Mouse (Mus musculus) adrenal gland, postnatal 4 days (tissue): ENCODE data around the gene Timp2. TPM values are rescaled to one million over a fixed set of nuclear protein-coding genes. Genes with fewer than 3 reads are reported as not detected.

Source experiments
- DNase-seq, 2 experiments: peaks; one replicate each; pipeline ENCODE4 v3.0.0; 2021 to 2022; ENCODE audit warnings: low spot score in 2 of 2, mixed read lengths in 2 of 2
- total RNA-seq, 2 experiments: library from RNA; stranded (reverse); gene quantifications; 2 replicates each; pipeline ENCODE4 v1.2.3; 2021

Timp2 gene
- total RNA-seq, 2 experiments from 2014 or later = 107 to 108 TPM

- DNase-seq = no peak
Observed at GRCm38 (mm10) chr11:118371876-118372275, 16.3 kb upstream of the Timp2 start.

DNA sequence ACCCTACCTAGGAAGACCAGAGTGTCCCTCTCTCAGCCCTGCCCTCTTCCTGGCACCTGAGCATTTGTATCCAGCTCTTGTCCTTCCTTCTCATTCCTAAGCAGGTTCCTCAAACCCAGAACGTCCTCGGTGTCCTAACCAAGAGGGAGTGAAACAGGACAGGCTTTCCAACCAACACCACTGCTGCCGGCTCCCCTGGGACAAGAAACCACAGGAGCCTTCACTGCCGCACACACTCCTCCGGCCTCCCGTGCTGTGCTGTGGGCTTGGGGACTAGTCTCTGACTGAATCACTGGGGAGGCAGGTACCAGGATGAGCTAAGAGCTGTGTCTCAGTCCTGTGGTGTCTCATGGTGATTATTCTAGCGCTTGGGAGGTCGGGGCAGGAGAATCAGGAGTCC is 14.1 kb upstream of the Timp2 start:
- DNase-seq = no peak

DNA sequence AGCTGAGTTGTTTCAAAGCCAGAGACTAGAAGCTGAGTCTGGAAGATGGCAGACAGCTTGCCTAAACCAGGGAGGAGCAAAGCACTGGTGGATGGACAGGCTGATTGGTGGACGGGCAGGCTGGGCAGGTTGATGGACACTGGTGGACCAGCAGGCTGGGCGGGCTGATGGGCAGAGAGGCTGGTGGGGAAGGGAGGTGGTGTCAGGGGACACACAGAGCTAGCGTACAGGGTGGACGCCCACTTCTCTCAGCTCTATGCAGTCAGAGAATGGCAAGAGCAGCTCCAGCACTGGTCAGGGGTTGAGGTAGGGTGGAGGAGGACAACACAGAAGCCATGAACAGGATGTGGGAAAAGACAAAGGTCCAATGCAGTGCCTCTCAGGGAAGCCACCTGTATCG is 13.7 kb upstream of the Timp2 start:
- DNase-seq = no peak

DNA sequence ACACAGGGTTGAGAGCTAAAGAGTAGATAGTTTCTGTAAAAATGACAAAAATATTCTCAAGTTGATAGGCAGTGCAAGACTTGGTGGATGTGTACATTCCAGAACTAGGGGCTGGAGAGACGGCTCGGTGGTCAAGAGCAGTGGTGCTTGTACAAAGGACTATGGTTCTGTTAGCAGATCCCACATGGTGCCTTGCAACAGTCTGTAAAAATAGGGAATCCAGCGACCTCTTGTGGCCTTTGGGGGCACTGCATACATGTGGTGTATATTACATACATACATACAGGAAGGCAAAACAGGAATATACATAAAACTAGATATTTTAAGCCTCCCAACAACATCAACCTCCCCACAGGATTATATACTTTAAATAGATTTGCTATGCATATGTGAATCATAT is 12.8 kb upstream of the Timp2 start:
- no peak for DNase-seq

- DNase-seq = no peak
Observed at GRCm38 (mm10) chr11:118366559-118366958, 11.0 kb upstream of the Timp2 start.

DNA sequence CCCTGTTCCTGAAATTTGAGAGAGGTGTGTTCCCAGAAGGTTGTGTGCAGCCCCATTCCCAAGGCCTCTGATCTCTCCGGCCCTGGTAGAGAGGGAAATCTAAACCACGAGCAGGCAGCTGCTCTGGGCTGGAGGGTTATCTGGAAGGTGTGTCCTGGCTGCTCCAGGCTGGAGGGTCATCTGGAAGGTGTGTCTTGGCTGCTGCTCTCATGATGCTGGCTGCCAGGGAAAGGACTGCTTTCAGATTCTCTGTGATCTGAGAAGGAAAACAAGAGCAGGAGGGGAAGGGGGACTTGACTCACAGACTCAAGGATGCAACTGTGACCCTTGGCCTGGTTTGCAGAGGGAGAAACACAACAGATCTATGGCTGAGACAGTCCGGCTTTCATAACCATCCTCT is 10.6 kb upstream of the Timp2 start:
- DNase-seq = no peak

DNA sequence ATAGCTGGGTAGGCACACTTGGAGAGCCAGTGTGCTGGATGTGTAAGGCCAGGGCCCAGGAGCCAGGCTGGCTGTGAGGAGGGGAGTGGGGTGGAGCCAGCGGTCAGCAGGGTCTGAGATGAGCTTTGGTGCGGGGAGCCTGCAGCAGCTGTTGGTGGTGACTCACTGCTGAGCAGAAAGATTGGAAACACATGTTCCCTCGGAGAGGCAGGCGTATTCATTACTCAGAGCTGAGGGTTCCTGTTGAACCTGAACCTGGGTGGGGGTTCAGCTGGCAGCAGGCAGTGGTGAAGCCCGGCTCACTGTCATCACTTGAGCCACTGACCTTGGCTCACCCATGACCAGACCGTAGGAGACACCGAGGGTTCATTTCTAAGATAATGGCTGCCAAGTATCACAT is 9.6 kb upstream of the Timp2 start:
- no peak for DNase-seq

DNA sequence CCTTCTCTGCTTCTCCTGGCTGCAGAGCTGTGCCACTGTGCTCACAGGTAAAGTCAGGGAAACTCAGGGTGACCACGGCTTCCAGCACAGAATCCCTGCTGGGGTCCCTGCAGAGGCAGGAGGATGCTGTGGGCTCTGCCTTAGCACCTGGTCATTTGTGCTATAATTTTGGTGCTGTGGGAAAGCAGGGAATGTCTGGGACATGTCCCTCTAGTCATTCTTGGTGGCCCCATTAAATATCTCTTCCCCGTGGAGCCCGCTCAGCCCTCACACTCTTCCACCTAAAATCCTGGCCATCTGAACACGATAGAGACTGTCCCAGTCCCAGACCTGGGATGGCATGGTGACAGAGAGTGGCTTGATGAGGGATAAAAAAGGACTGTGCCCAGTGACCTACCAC is 8.5 kb upstream of the Timp2 start:
- no peak for DNase-seq

GRCm38 (mm10) chr11:118362971-118363518 is 7.5 kb upstream of the Timp2 start:
- DNase-seq = no peak

GRCm38 (mm10) chr11:118362501-118362900 is 7.0 kb upstream of the Timp2 start:
- no peak for DNase-seq

DNA sequence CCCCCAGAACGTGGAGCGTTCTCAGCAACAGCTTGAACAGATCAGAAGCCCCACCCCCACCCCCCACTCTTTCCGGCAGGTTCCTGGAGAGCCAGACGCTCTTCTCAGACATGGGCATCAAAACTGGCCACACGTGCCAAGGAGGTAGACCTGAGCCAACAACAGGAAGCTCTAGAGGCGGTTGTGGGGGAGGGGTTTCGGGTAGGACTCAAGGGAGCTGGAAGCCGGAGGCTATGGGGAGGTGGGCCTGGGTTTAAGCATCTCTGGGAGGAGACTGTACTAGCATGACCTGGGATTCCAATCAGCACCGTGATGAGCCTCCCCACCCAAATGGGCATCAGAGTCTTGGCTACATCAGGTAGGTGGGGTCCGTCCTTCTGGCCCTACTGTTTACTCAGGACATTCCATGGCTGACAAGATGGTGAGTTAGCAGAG is 5.4 kb upstream of the Timp2 start:
- DNase-seq = no peak

DNA sequence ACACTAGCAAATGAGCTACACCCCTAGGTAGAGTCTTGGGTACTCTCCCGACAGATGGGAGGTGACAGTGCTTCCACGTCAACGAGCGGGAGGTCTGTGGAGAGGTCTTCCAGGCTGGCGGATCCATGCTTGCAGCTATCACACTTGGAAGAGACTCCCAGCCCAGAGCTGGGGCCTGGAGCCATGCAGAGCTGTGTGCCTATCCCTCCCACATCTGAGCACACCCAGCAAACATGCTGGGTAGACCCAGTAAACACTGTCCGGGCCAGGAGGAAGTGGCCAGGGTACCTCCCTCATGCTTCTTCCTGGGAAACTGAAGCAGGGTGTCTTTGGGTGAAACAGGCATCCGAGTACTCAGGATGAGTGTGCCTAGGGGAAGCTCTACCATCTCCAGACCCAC is 5.0 kb upstream of the Timp2 start:
- DNase-seq = no peak

GRCm38 (mm10) chr11:118355205-118355604 is 335 bp downstream of the Timp2 start:
- peak; percentile 64 to 73 for DNase-seq

- no peak for DNase-seq
Observed at GRCm38 (mm10) chr11:118354636-118355191, 826 bp downstream of the Timp2 start.

GRCm38 (mm10) chr11:118349494-118349893 is 6.0 kb downstream of the Timp2 start:
- no peak for DNase-seq

DNA sequence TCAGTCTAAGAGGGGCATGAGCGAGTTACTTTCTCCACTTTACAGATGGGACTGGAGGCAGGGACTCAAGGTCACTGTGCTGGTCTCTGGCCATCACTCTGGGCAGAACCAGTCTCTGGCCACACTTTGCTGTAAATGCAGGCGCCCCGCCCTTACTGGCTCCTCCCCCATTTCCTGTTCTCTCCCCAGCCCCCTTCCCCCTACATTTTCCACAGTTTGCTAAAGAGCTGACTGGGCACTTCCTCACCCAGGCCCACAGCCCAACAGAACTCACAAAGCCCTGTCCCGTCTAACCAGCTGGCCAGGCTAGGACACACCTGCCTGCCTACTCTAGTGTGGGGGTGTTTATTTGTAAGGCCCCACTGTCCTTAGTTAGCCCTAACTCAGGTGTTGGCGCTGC is 6.7 kb downstream of the Timp2 start:
- DNase-seq = no peak

DNA sequence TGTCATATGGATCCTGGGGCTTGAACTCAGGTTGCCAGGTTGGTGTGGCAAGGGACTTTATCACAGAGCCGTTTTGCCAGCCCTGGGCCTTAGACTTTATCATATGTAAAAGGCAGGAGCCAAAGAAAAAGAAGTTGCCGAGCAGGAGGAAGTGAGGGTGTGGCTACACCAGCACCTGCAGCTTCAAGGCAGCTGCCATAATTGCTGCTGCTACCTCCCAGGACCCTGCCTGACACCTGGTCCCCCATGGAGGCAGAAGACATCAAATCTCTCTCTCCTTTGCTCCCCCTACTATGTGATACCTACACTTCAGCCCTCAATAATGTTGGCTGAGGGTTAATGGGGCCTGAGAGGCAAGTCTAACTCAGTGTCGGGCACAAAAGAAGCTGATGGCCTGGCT is 7.1 kb downstream of the Timp2 start:
- no peak for DNase-seq

DNA sequence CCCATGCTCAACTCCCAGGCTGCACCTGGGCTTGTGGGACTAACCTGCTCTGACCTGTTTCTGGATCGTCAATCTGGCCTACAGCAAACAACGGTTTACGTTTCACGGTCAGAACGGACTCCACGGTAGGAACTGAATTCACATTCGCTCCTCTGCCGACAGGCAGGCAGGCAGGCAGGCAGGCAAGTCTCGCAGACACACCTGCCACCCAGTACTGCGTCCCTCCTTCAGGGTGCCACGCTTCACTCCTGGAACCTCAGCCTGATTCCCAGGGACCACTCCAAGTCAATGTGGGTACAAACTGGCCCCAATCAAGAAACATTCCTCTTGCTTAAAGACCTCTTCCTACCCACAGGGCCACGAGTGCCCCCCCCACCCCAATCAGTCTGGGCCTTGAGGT is 7.6 kb downstream of the Timp2 start:
- DNase-seq = no peak

GRCm38 (mm10) chr11:118347391-118347790 is 8.1 kb downstream of the Timp2 start:
- DNase-seq = no peak

GRCm38 (mm10) chr11:118346395-118347096 is 9.0 kb downstream of the Timp2 start:
- no peak for DNase-seq

GRCm38 (mm10) chr11:118345693-118346092 is 9.8 kb downstream of the Timp2 start:
- DNase-seq = no peak

DNA sequence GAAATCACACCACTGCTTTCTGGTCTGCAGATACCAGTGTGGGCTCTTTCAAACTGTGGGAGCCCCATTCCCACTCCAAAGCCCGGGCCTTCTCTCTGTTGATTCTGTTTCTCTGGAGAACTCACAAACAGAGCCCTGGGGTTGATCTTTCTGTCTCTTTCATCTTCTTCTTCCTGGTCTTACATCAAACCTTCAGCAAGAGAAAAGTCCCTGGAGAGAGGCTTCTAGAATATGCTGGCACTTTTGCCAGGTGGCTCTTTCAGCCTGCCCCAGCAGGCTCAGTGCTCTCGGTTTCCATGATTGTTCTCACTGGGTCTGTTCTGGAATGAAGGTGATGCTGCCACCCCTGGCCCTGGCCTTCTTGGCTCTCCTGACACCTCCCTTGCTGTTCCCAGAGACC is 11.9 kb downstream of the Timp2 start:
- DNase-seq = no peak

DNA sequence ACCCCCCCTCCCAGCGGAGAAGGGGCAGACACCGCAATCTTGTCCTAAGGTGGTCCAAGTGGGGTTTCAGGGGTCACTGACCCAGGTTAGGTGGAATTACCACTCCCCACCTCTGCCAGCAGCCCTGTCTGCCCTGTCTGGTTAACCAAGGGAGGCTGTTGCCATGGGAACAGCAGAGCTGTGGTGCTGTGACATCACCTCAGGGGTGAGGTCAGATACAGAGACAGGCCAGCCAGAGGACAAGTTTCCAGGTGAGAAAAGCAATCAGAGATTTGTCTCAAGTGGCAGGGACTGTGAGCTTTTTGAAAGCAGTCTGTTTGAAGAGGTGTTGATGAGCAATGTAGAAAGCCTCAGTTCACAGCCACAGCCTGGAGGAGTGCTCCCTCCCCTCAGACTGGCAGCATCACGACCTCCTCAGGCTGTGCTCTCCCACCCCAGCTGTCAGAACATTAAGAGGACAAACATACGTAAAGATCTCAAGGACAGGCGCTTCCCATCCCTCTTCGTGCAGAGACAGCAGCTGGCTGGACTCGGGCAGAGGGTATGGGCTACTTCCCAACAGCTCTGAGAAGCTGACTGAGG is 13.0 kb downstream of the Timp2 start, which contains the start of gene Cep295nl:
Cep295nl (minus strand) TSS at position 101 of the 582 bp plus-strand sequence.
- no peak for DNase-seq
